8 mouse cellular contexts compared by ENCODE assay signal in genomic region chr6:34543303-34544206, GRCm38 (mm10). TPM values are rescaled to one million over a fixed set of nuclear protein-coding genes. Genes with fewer than 3 reads are reported as not detected.
DNase-seq lines count a peak whose midpoint lies in the region; ATAC-seq lines count a peak whose summit lies in the region.

No protein-coding gene starts in this region.

- no peak overlapping the region for H3K4me3 ChIP-seq in hindbrain, embryonic 16.5 days (ENCODE audit: low read length)
- no peak overlapping the region for H3K4me3 ChIP-seq in midbrain, embryonic 16.5 days (ENCODE audit: low read depth, low read length)

- no peak overlapping the region for H3K27ac ChIP-seq in hindbrain, embryonic 16.5 days (ENCODE audit: low read depth, low read length)
- no peak overlapping the region for H3K27ac ChIP-seq in midbrain, embryonic 16.5 days (ENCODE audit: low read length)

- ATAC-seq in hindbrain, embryonic 16.5 days = peak; percentile 63
- peak; percentile 60 for ATAC-seq in midbrain, embryonic 16.5 days
- ATAC-seq in granulocyte monocyte progenitor cell, adult 5-6 weeks (replicated peaks; ENCODE audit: poor library complexity, severe bottlenecking) = no peak

- DNase-seq in heart, adult 8-10 months (ENCODE audit: low spot score) = peak; percentile 11
- no peak for DNase-seq in heart, adult 11 months
- DNase-seq in embryo, embryonic 10.5 days (ENCODE audit: low spot score) = peak; percentile 63
- DNase-seq in gastrocnemius, postnatal 25 days = no peak
- DNase-seq in urinary bladder, postnatal 36 days (ENCODE audit: low spot score in 2 of 2) = no peak

- no peak overlapping the region for H3K9ac ChIP-seq in hindbrain, embryonic 16.5 days (ENCODE audit: low read depth, low read length)
- H3K9ac ChIP-seq in midbrain, embryonic 16.5 days (ENCODE audit: low read depth, low read length) = no peak overlapping the region

- peak overlapping the region; percentile 8 for H3K4me2 ChIP-seq in hindbrain, embryonic 16.5 days (ENCODE audit: low read length)
- H3K4me2 ChIP-seq in midbrain, embryonic 16.5 days (ENCODE audit: low read length) = 0 out of 2 replicates have a peak overlapping the region, but pooled peaks have one; percentile 4

- H3K4me1 ChIP-seq in hindbrain, embryonic 16.5 days (ENCODE audit: control insufficient read depth, insufficient read depth, low read depth, low read length) = peaks cover 3% of the 10 kb centered on the region
- peaks cover 9% of the 10 kb centered on the region; the same call in 1 of the 2 replicates for H3K4me1 ChIP-seq in midbrain, embryonic 16.5 days (ENCODE audit: control insufficient read depth, insufficient read depth, low read length)

- no peaks in the 10 kb centered on the region for H3K9me3 ChIP-seq in hindbrain, embryonic 16.5 days (ENCODE audit: control insufficient read depth, low read length)
- H3K9me3 ChIP-seq in midbrain, embryonic 16.5 days (replicated peaks; ENCODE audit: control insufficient read depth, low read length, poor library complexity, severe bottlenecking) = no peaks in the 10 kb centered on the region

- WGBS in hindbrain, embryonic 16.5 days = 42% methylated on average over 21 of the region's 21 CpGs
- 51% methylated on average over 21 of the region's 21 CpGs for WGBS in midbrain, embryonic 16.5 days

- H3K27me3 ChIP-seq in hindbrain, embryonic 16.5 days (replicated peaks; ENCODE audit: control insufficient read depth, insufficient read depth, low read length) = no peaks in the 10 kb centered on the region
- no peaks in the 10 kb centered on the region for H3K27me3 ChIP-seq in midbrain, embryonic 16.5 days (ENCODE audit: control insufficient read depth, insufficient read depth, low read depth, low read length)

- H3K36me3 ChIP-seq in hindbrain, embryonic 16.5 days (ENCODE audit: control insufficient read depth, insufficient read depth, low read length) = no peaks in the 10 kb centered on the region
- H3K36me3 ChIP-seq in midbrain, embryonic 16.5 days (ENCODE audit: control insufficient read depth, insufficient read depth, low read length) = no peaks in the 10 kb centered on the region

RNA-seq across cellular contexts. Expression of gene Cald1, which starts 54.7 kb away (rescaled TPM):
- 10 to 100 TPM; 38.7 to 48.1 (median 43.9) TPM for total RNA-seq in heart, adult 8-10 months (2022)
- 66.1 and 69.8 TPM in 2 replicates for polyA plus RNA-seq in hindbrain, embryonic 16.5 days (2015; fragmentation: Nextera tagmentation; extraction: Ambion mirVana)
- 52.1 and 58.2 TPM in 2 replicates for polyA plus RNA-seq in midbrain, embryonic 16.5 days (2015; fragmentation: Nextera tagmentation; extraction: Ambion mirVana)
- total RNA-seq in granulocyte monocyte progenitor cell, adult 5-6 weeks (2014; fragmentation: Nextera tagmentation) = not detected in 2 replicates
- 0.39 and 0.77 TPM in 2 replicates for total RNA-seq in granulocyte monocyte progenitor cell, adult 5-6 weeks (2017)
- total RNA-seq in gastrocnemius, postnatal 25 days (2021) = 10 to 100 TPM; 33.2 to 40.8 TPM

Comparison
In these comparisons a context has a peak if more than half of its experiments do, and no peak if none do; other contexts are left out.
1. DNase-seq: peak in heart, adult 8-10 months (single experiment) and embryo, embryonic 10.5 days (single experiment); none in heart, adult 11 months (single experiment), gastrocnemius, postnatal 25 days (single experiment) and urinary bladder, postnatal 36 days (0 of 2).
2. RNA of gene Cald1, which starts 54.7 kb away (total RNA-seq): 38.7 to 48.1 TPM in heart, adult 8-10 months and 33.2 to 40.8 TPM in gastrocnemius, postnatal 25 days; 0.39 to 0.77 TPM in granulocyte monocyte progenitor cell, adult 5-6 weeks; every median in the first group is over 10 times any median in the second.